Mouse (Mus musculus) bone marrow macrophage, adult 2 months (primary cell): ENCODE results near the gene Slc7a8. TPM values are rescaled to one million over a fixed set of nuclear protein-coding genes. Genes with fewer than 3 reads are reported as not detected.

ENCODE experiments used
- H3K27ac ChIP-seq: 2 replicates; pipeline ENCODE4 v1.5.1; 2012; ENCODE audit warnings: low read depth, low read length; ENCODE audit not compliant: insufficient read depth
- H3K4me1 ChIP-seq: 2 replicates; pipeline ENCODE4 v1.6.1; 2012; ENCODE audit warnings: low read length; ENCODE audit not compliant: control insufficient read depth, insufficient read depth
- H3K4me3 ChIP-seq: 2 replicates; pipeline ENCODE4 v1.5.1; 2012; ENCODE audit warnings: mild to moderate bottlenecking, low read length, moderate library complexity; ENCODE audit not compliant: insufficient read depth
- CTCF ChIP-seq: IDR thresholded peaks from 2 replicates; pipeline ENCODE4 v1.5.1; 2012; ENCODE audit warnings: low read depth, mild to moderate bottlenecking, low read length, moderate library complexity
- POLR2A ChIP-seq: IDR thresholded peaks from 2 replicates; pipeline ENCODE4 v1.6.1; 2012; ENCODE audit warnings: mild to moderate bottlenecking, low read depth, low read length, borderline replicate concordance
- polyA plus RNA-seq: library from polyadenylated mRNA; stranded (reverse); fragments of >200 nt; gene quantifications from 2 replicates; pipeline ENCODE4 v1.2.4, GENCODE M21; 2012; ENCODE audit not compliant: missing spikeins, insufficient read depth, insufficient read length

Slc7a8 gene
- polyA plus RNA-seq, 1 experiment = 42.6 TPM

- no peak for TF ChIP-seq POLR2A
- TF ChIP-seq CTCF = no peak
- H3K4me3 ChIP-seq = no peak overlapping the region
- H3K4me1 ChIP-seq = peaks cover 51% of the 10 kb centered on the region
- peak overlapping the region; percentile 98 for H3K27ac ChIP-seq
Measured at GRCm38 (mm10) chr14:54756382-54756781, 25.4 kb downstream of the Slc7a8 start.

GRCm38 (mm10) chr14:54754602-54755018 is 27.1 kb downstream of the Slc7a8 start:
- Histone ChIP-seq H3K27ac (peak overlapping the region; percentile 98), H3K4me1 (peaks cover 69% of the 10 kb centered on the region), H3K4me3 (0 out of 2 replicates have a peak overlapping the region, but pooled peaks have one; percentile 1)
- no peak for TF ChIP-seq CTCF
- no peak for TF ChIP-seq POLR2A

- peaks cover 72% of the 10 kb centered on the region for H3K4me1 ChIP-seq
- TF ChIP-seq CTCF = no peak
- no peak for TF ChIP-seq POLR2A
- H3K27ac ChIP-seq = peak overlapping the region; percentile 94
- peak overlapping the region; percentile 37 for H3K4me3 ChIP-seq
Measured at GRCm38 (mm10) chr14:54753986-54754601, 27.7 kb downstream of the Slc7a8 start.

DNA sequence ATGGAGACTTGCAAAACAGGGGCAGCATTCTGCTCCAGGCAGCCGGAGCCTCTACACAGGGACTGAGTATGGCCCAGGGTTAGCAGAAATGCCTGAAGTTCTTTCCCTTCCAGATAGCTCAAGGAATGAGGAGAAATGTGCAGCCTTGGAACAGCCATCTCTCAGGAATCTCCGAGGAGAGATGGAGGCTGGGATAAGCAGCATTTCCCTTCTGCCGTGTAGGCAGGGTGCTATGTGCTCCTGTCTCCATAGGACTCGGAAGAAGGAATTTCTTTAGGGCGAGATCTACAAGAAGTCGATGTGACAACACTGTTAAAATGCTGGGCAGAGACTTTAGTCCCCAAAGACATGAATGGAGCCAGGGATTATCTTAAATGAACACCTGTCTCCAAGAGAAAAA is 28.8 kb downstream of the Slc7a8 start:
- TF ChIP-seq CTCF (no peak), POLR2A (no peak)
- H3K27ac ChIP-seq = peak overlapping the region; percentile 94; the same call in 1 of the 2 replicates

GRCm38 (mm10) chr14:54751768-54752167 is 30.0 kb downstream of the Slc7a8 start:
- no peak for TF ChIP-seq CTCF
- TF ChIP-seq POLR2A = no peak
- H3K4me3 ChIP-seq = no peak overlapping the region
- H3K4me1 ChIP-seq = peaks cover 77% of the 10 kb centered on the region
- H3K27ac ChIP-seq = no peak overlapping the region

More for the DNA sequence above, 28.8 kb downstream of the Slc7a8 start:
- no peak overlapping the region for H3K4me3 ChIP-seq
- peaks cover 82% of the 10 kb centered on the region for H3K4me1 ChIP-seq

DNA sequence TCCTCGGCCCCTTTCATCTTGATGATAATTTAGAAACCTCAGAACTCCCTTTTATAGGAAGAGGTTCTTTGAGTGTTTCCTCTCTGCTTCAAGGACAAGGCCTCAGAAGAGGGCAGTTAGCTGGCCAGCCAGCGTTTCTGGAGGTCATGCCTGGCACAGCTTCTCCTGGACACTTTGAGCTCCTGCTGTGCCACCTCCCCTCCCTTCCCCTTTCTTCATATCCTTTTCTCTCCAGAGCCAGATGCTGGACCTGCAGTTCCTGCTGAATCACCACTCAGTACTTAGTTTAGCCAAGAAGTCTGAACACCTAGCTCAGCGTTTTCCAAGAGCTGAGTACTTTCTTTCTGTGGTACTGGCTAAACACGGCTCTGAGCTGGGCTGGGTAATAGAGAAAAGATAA is 32.5 kb downstream of the Slc7a8 start:
- H3K27ac ChIP-seq = peak overlapping the region; percentile 72
- peaks cover 57% of the 10 kb centered on the region for H3K4me1 ChIP-seq
- TF ChIP-seq CTCF = no peak
- H3K4me3 ChIP-seq = no peak overlapping the region

- Histone ChIP-seq H3K4me3 (no peak overlapping the region), H3K4me1 (peaks cover 48% of the 10 kb centered on the region), H3K27ac (peak overlapping the region; percentile 62)
- TF ChIP-seq POLR2A = no peak
- TF ChIP-seq CTCF = no peak
Measured at GRCm38 (mm10) chr14:54747942-54748917, 33.5 kb downstream of the Slc7a8 start.

DNA sequence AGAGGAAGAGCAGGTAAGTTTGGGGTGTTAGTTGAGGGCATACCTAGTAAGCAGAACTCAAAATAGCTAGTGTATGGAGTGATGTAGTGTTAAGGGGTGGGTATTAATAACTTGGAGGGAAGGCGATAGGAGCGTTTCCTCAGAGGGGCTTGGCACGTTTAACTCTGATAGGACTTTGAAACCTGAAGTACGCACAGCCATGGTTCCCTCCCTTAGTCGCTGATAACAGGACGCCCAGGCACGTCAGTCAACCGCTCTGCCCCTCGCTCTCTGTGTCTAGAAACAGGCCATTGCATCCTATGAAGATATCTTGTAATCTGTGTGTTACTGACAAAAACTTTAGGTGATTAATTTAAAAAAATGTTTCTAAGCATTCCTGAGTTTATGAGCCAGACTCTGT is 35.7 kb downstream of the Slc7a8 start:
- Histone ChIP-seq H3K4me1 (peaks cover 36% of the 10 kb centered on the region), H3K4me3 (no peak overlapping the region), H3K27ac (no peak overlapping the region)
- TF ChIP-seq CTCF (no peak), POLR2A (no peak)

GRCm38 (mm10) chr14:54744473-54744872 is 37.3 kb downstream of the Slc7a8 start:
- H3K4me3 ChIP-seq = no peak overlapping the region
- no peak overlapping the region for H3K27ac ChIP-seq
- peaks cover 21% of the 10 kb centered on the region for H3K4me1 ChIP-seq
- TF ChIP-seq CTCF (no peak), POLR2A (no peak)

- Histone ChIP-seq H3K4me1 (peaks cover 10% of the 10 kb centered on the region), H3K4me3 (no peak overlapping the region), H3K27ac (no peak overlapping the region)
- TF ChIP-seq CTCF (no peak), POLR2A (no peak)
Measured at GRCm38 (mm10) chr14:54742375-54742774, 39.4 kb downstream of the Slc7a8 start.
